Mouse (Mus musculus) 3134 (cell line): ENCODE data around the gene Akr1c12.
"Not testable (repeated sequence)": the region's sequence is repeated elsewhere in the genome, so short reads cannot be mapped to it uniquely, and the experiment has no call there.

Experiments used
- DNase-seq: peaks from one replicate; pipeline ENCODE4 v3.0.0-alpha.2; 2011; ENCODE audit warnings: low spot score; ENCODE audit not compliant: insufficient read length; ENCODE audit errors: extremely low read depth

Gene Akr1c12

GRCm38 (mm10) chr13:4279284-4279683 lies at the start of gene Akr1c12:
Akr1c12 (minus strand) TSS chr13:4279433.
- DNase-seq = no peak

- DNase-seq = peak; percentile 13
Measured at GRCm38 (mm10) chr13:4318773-4319172, 39.5 kb upstream of the Akr1c12 start.

- no peak for DNase-seq
Measured at GRCm38 (mm10) chr13:4313907-4314306, 34.7 kb upstream of the Akr1c12 start.

- DNase-seq = no peak
Measured at GRCm38 (mm10) chr13:4304861-4305565, 25.8 kb upstream of the Akr1c12 start.

- no peak for DNase-seq
Measured at GRCm38 (mm10) chr13:4296991-4297390, 17.8 kb upstream of the Akr1c12 start.

- DNase-seq = no peak
Measured at GRCm38 (mm10) chr13:4281471-4282412, 2.5 kb upstream of the Akr1c12 start.

GRCm38 (mm10) chr13:4277526-4277925 lies 1.7 kb downstream of the Akr1c12 start:
- DNase-seq = no peak

GRCm38 (mm10) chr13:4270860-4271259 lies 8.4 kb downstream of the Akr1c12 start:
- no peak for DNase-seq

- DNase-seq = not testable (repeated sequence)
Measured at GRCm38 (mm10) chr13:4265455-4265854, 13.8 kb downstream of the Akr1c12 start.

GRCm38 (mm10) chr13:4265047-4265446 lies 14.2 kb downstream of the Akr1c12 start:
- no peak for DNase-seq

- DNase-seq = no peak
Measured at GRCm38 (mm10) chr13:4264612-4265011, 14.6 kb downstream of the Akr1c12 start.

GRCm38 (mm10) chr13:4257349-4257748 lies 21.9 kb downstream of the Akr1c12 start:
- DNase-seq = no peak

GRCm38 (mm10) chr13:4256894-4257293 lies 22.3 kb downstream of the Akr1c12 start:
- not testable (repeated sequence) for DNase-seq

GRCm38 (mm10) chr13:4249347-4249746 lies 29.9 kb downstream of the Akr1c12 start:
- DNase-seq = no peak

- no peak for DNase-seq
Measured at GRCm38 (mm10) chr13:4244861-4245559, 34.2 kb downstream of the Akr1c12 start.

- DNase-seq = no peak
Measured at GRCm38 (mm10) chr13:4233536-4234172, 45.6 kb downstream of the Akr1c12 start.

GRCm38 (mm10) chr13:4233135-4233534 lies 46.1 kb downstream of the Akr1c12 start:
- DNase-seq = no peak

GRCm38 (mm10) chr13:4230841-4231623 lies 48.2 kb downstream of the Akr1c12 start:
- DNase-seq = no peak

- DNase-seq = no peak
Measured at GRCm38 (mm10) chr13:4228441-4228840, 50.8 kb downstream of the Akr1c12 start, which contains the start of gene Akr1c19. Akr1c19 (plus strand) TSS chr13:4228700.
